Mouse (Mus musculus): ENCODE measurements at regions not wholly inside any gene's neighbourhood (a gene's known extent, or its start where the extent isn't known, plus 50 kb on each side); places are given as distances from the start of the nearest gene placed in this dataset.

GRCm38 (mm10) chr4:33588127-33588526 is 278.0 kb downstream of the Rngtt start:
- Histone ChIP-seq H3K27ac (ENCODE audit: low read depth, low read length) (no peak overlapping the region), H3K9me3 (ENCODE audit: control insufficient read depth, low read length) (no peaks in the 10 kb centered on the region; the same call in 1 of the 2 replicates), H3K4me1 (ENCODE audit: control insufficient read depth, insufficient read depth, low read length) (peaks cover 21% of the 10 kb centered on the region), H3K36me3 (ENCODE audit: control insufficient read depth, insufficient read depth, low read length) (no peaks in the 10 kb centered on the region), H3K4me2 (no peak overlapping the region), H3K9ac (ENCODE audit: low read length) (no peak overlapping the region), H3K4me3 (ENCODE audit: low read depth, low read length) (no peak overlapping the region), H3K27me3 (ENCODE audit: control insufficient read depth, insufficient read depth, low read length) (no peaks in the 10 kb centered on the region; the same call in 1 of the 2 replicates)
- ATAC-seq (ENCODE audit: low FRiP score) (no peak), DNase-seq (ENCODE audit: low spot score, missing footprints) (no peak)
- 88% methylated on average over 5 of the region's 5 CpGs for WGBS

- peak; percentile 77 for ATAC-seq (ENCODE audit: low FRiP score)
- no peaks in the 10 kb centered on the region; the same call in 1 of the 2 replicates for H3K9me3 ChIP-seq (ENCODE audit: control insufficient read depth, low read length)
- peak; percentile 86 for DNase-seq (ENCODE audit: low spot score, missing footprints)
- 3% methylated on average over 8 of the region's 8 CpGs for WGBS
- peaks cover 21% of the 10 kb centered on the region for H3K4me1 ChIP-seq (ENCODE audit: control insufficient read depth, insufficient read depth, low read length)
- no peak overlapping the region; the same call in 1 of the 2 replicates for H3K4me2 ChIP-seq
- H3K36me3 ChIP-seq (ENCODE audit: control insufficient read depth, insufficient read depth, low read length): no peaks in the 10 kb centered on the region
- no peaks in the 10 kb centered on the region; the same call in 1 of the 2 replicates for H3K27me3 ChIP-seq (ENCODE audit: control insufficient read depth, insufficient read depth, low read length)
- H3K4me3 ChIP-seq (ENCODE audit: low read depth, low read length): no peak overlapping the region
- no peak overlapping the region for H3K9ac ChIP-seq (ENCODE audit: low read length)
- H3K27ac ChIP-seq (ENCODE audit: low read depth, low read length): no peak overlapping the region
Observed at GRCm38 (mm10) chr4:33589207-33589606, 279.1 kb downstream of the Rngtt start.

GRCm38 (mm10) chr4:33594997-33595657 is 285.0 kb downstream of the Rngtt start:
- no peak overlapping the region for H3K4me2 ChIP-seq
- no peaks in the 10 kb centered on the region; the same call in 1 of the 2 replicates for H3K9me3 ChIP-seq (ENCODE audit: control insufficient read depth, low read length)
- peak; percentile 38; the same call in 1 of the 2 replicates for ATAC-seq (ENCODE audit: low FRiP score)
- no peaks in the 10 kb centered on the region; the same call in 1 of the 2 replicates for H3K27me3 ChIP-seq (ENCODE audit: control insufficient read depth, insufficient read depth, low read length)
- DNase-seq (ENCODE audit: low spot score, missing footprints): no peak
- H3K36me3 ChIP-seq (ENCODE audit: control insufficient read depth, insufficient read depth, low read length): no peaks in the 10 kb centered on the region
- no peaks in the 10 kb centered on the region; the same call in 1 of the 2 replicates for H3K4me1 ChIP-seq (ENCODE audit: control insufficient read depth, insufficient read depth, low read length)
- no peak overlapping the region for H3K27ac ChIP-seq (ENCODE audit: low read depth, low read length)
- 40% methylated on average over 11 of the region's 11 CpGs for WGBS
- H3K9ac ChIP-seq (ENCODE audit: low read length): peak overlapping the region; percentile 42; the same call in 1 of the 2 replicates
- H3K4me3 ChIP-seq (ENCODE audit: low read depth, low read length): no peak overlapping the region

- Histone ChIP-seq H3K4me2 (no peak overlapping the region), H3K27me3 (ENCODE audit: control insufficient read depth, insufficient read depth, low read length) (no peaks in the 10 kb centered on the region; the same call in 1 of the 2 replicates), H3K9ac (ENCODE audit: low read length) (peak overlapping the region; percentile 42; the same call in 1 of the 2 replicates), H3K4me3 (ENCODE audit: low read depth, low read length) (no peak overlapping the region), H3K9me3 (ENCODE audit: control insufficient read depth, low read length) (no peaks in the 10 kb centered on the region; the same call in 1 of the 2 replicates), H3K27ac (ENCODE audit: low read depth, low read length) (no peak overlapping the region), H3K36me3 (ENCODE audit: control insufficient read depth, insufficient read depth, low read length) (no peaks in the 10 kb centered on the region), H3K4me1 (ENCODE audit: control insufficient read depth, insufficient read depth, low read length) (peaks cover under 1% of the 10 kb centered on the region)
- DNase-seq (ENCODE audit: low spot score, missing footprints) (no peak), ATAC-seq (ENCODE audit: low FRiP score) (peak; percentile 22; the same call in 1 of the 2 replicates)
- 75% methylated on average over 9 of the region's 9 CpGs for WGBS
Observed at GRCm38 (mm10) chr4:33595763-33596162, 285.7 kb downstream of the Rngtt start.

GRCm38 (mm10) chr4:33599966-33600365 is 289.9 kb downstream of the Rngtt start:
- Histone ChIP-seq H3K4me1 (ENCODE audit: control insufficient read depth, insufficient read depth, low read length) (peaks cover 3% of the 10 kb centered on the region), H3K9me3 (ENCODE audit: control insufficient read depth, low read length) (no peaks in the 10 kb centered on the region), H3K9ac (ENCODE audit: low read length) (no peak overlapping the region), H3K36me3 (ENCODE audit: control insufficient read depth, insufficient read depth, low read length) (no peaks in the 10 kb centered on the region), H3K27ac (ENCODE audit: low read depth, low read length) (no peak overlapping the region), H3K27me3 (ENCODE audit: control insufficient read depth, insufficient read depth, low read length) (no peaks in the 10 kb centered on the region; the same call in 1 of the 2 replicates), H3K4me2 (no peak overlapping the region), H3K4me3 (ENCODE audit: low read depth, low read length) (no peak overlapping the region)
- WGBS: 31% methylated on average over 1 of the region's 1 CpGs
- ATAC-seq (ENCODE audit: low FRiP score) (no peak), DNase-seq (ENCODE audit: low spot score, missing footprints) (peak; percentile 81)

- 66% methylated on average over 6 of the region's 6 CpGs for WGBS
- no peaks in the 10 kb centered on the region for H3K9me3 ChIP-seq (ENCODE audit: control insufficient read depth, low read length)
- no peak for DNase-seq (ENCODE audit: low spot score, missing footprints)
Observed at GRCm38 (mm10) chr4:33600805-33601204, 290.7 kb downstream of the Rngtt start.

GRCm38 (mm10) chr4:33604636-33605035 is 294.5 kb downstream of the Rngtt start:
- H3K36me3 ChIP-seq (ENCODE audit: control insufficient read depth, insufficient read depth, low read length): no peaks in the 10 kb centered on the region
- H3K4me2 ChIP-seq: no peak overlapping the region
- DNase-seq (ENCODE audit: low spot score, missing footprints) (peak; percentile 54), ATAC-seq (ENCODE audit: low FRiP score) (no peak)
- H3K27ac ChIP-seq (ENCODE audit: low read depth, low read length): no peak overlapping the region
- H3K9me3 ChIP-seq (ENCODE audit: control insufficient read depth, low read length): no peaks in the 10 kb centered on the region
- no peak overlapping the region for H3K4me3 ChIP-seq (ENCODE audit: low read depth, low read length)
- peaks cover 3% of the 10 kb centered on the region; the same call in 1 of the 2 replicates for H3K4me1 ChIP-seq (ENCODE audit: control insufficient read depth, insufficient read depth, low read length)
- WGBS: 91% methylated on average over 5 of the region's 5 CpGs
- H3K9ac ChIP-seq (ENCODE audit: low read length): no peak overlapping the region
- H3K27me3 ChIP-seq (ENCODE audit: control insufficient read depth, insufficient read depth, low read length): no peaks in the 10 kb centered on the region

More at GRCm38 (mm10) chr4:33600805-33601204, 290.7 kb downstream of the Rngtt start:
- H3K4me1 ChIP-seq (ENCODE audit: control insufficient read depth, insufficient read depth, low read length): peaks cover 3% of the 10 kb centered on the region; the same call in 1 of the 2 replicates
- no peaks in the 10 kb centered on the region for H3K36me3 ChIP-seq (ENCODE audit: control insufficient read depth, insufficient read depth, low read length)
- no peak overlapping the region for H3K9ac ChIP-seq (ENCODE audit: low read length)
- no peak for ATAC-seq (ENCODE audit: low FRiP score)
- no peak overlapping the region for H3K4me2 ChIP-seq
- no peak overlapping the region for H3K27ac ChIP-seq (ENCODE audit: low read depth, low read length)
- no peak overlapping the region for H3K4me3 ChIP-seq (ENCODE audit: low read depth, low read length)
- H3K27me3 ChIP-seq (ENCODE audit: control insufficient read depth, insufficient read depth, low read length): no peaks in the 10 kb centered on the region; the same call in 1 of the 2 replicates

GRCm38 (mm10) chr4:33639821-33640575 is 284.4 kb upstream of the Cnr1 start:
- Histone ChIP-seq H3K4me2 (no peak overlapping the region), H3K4me1 (ENCODE audit: control insufficient read depth, insufficient read depth, low read length) (peaks cover 3% of the 10 kb centered on the region; the same call in 1 of the 2 replicates), H3K27me3 (ENCODE audit: control insufficient read depth, insufficient read depth, low read length) (no peaks in the 10 kb centered on the region), H3K9ac (ENCODE audit: low read length) (no peak overlapping the region), H3K36me3 (ENCODE audit: control insufficient read depth, insufficient read depth, low read length) (no peaks in the 10 kb centered on the region), H3K4me3 (ENCODE audit: low read depth, low read length) (no peak overlapping the region), H3K27ac (ENCODE audit: low read depth, low read length) (no peak overlapping the region), H3K9me3 (ENCODE audit: control insufficient read depth, low read length) (no peaks in the 10 kb centered on the region)
- no peak for DNase-seq (ENCODE audit: low spot score, missing footprints)
- 93% methylated on average over 5 of the region's 5 CpGs for WGBS
- ATAC-seq (ENCODE audit: low FRiP score): no peak

Data from midbrain, embryonic 11.5 days (tissue).